Mouse (Mus musculus) ovary, adult 18-20 months (tissue): ENCODE measurements around the gene Bglap.
A peak's percentile ranks its signal among the peaks of the same experiment; 100 is the strongest.

Experiments
- DNase-seq: peaks from one replicate; pipeline ENCODE4 v3.0.0; 2022; ENCODE audit warnings: low spot score, mixed read lengths

Bglap gene

GRCm38 (mm10) chr3:88350732-88351131, 33.5 kb downstream of the Bglap start:
- DNase-seq = no peak

DNA sequence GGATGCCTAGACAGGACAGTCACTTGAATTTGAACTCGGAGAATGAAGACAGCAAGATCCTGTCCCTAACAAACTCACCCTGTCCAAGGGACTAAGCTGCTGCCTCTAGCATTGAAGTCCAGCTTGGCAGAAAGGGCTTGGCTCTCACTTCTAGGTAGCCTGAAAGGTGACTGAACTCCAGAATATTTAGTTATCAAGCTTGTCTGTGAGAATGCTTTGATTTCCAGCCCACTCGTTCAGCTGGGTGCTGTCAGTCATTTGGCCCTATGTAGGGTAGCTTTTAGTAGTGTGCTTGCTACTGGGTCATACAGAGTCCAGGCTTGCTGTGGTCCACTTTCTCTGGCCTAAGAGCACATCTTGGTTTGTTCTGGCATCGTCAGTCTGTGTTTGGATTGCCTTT, 45.3 kb downstream of the Bglap start:
- no peak for DNase-seq

DNA sequence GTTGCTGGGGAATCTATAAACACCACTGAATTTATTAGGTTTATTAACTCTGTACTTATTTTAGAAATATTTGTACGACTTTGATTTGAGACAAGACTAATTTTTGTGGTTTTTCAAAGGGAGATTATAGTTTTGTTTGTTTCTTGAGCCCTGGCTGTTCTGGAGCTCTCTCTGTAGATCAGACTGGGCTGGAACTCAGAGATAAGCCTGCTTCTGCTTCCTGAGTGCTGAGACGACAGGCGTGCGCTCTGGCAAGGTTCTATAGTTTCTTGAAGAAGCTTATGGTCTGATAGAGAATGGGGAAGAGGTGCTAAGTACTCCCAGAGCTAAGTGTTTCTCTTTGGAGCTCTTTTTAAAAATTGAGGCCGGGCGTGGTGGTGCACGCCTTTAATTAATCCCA, 45.9 kb downstream of the Bglap start:
- DNase-seq = no peak

- DNase-seq = no peak
Observed at GRCm38 (mm10) chr3:88337367-88338020, 46.8 kb downstream of the Bglap start.

GRCm38 (mm10) chr3:88336058-88337013, 47.9 kb downstream of the Bglap start, which contains the start of the genes Tmem79 and Smg5:
TSS of gene Tmem79 (minus strand) at chr3:88336148.
TSS of gene Smg5 (plus strand) at chr3:88336260.
- DNase-seq = peak; percentile 93

- DNase-seq = no peak
Observed at GRCm38 (mm10) chr3:88335436-88336053, 48.7 kb downstream of the Bglap start.

DNA sequence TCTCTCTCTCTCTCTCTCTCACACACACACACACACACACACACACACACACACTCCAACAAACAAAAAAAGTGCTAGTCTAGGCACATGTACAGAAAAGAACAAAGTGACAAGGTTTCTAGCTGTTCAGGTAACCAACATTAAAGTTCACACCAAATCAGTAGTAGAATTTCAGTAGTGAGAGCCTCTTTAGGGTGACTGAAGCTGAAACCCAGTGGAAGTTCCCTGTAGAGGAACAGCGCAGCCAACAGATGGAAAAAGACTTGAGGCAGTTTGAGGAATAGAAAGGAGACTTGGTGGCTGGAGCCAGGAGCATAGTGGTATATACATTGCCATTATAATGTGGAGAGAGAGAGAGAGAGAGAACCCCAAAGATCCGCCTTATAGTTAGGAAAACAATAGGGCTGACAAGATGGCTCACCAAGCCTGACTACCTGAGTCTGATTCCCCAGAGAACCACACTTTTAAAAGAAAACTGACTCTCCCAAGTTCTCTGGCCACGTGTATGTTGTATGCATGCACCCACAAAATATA, 49.3 kb downstream of the Bglap start:
- DNase-seq = no peak

DNA sequence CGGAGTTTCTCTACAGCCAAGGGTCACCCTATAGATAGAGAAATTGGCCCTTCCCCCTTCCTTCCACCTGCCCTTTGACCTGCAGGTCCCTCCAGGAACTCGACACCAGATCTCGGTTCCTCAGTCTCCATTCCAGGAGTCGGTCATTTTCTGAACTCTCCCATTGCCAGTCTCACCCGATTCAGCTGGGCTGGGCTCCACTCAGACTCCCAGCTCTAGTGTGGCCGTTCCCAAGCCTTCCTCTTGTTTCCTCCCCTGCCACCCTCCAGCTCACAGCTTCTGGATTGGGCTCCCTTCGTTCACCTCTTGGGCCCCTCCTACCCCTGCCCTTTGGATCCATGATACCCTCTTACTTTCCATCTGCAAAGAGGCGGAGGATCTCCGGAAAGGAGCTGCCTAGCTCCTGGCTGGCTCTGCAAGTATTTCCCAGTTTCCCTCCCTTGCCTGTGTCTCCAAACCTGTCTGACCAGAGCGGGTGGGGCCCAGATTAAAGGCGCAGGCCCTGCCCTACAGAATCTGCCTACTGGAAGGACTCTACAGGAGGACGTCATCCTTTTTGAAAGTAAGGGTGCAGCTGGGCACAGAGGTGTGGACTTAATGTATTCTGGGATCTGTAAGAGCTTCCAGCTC, 50.1 kb downstream of the Bglap start:
- no peak for DNase-seq
